Mouse (Mus musculus): ENCODE data around the gene Ralgapa2. TPM values are rescaled to one million over a fixed set of nuclear protein-coding genes. Genes with fewer than 3 reads are reported as not detected.
A peak's percentile ranks its signal among the peaks of the same experiment; 100 is the strongest.

Ralgapa2 gene
- total and polyA plus RNA-seq, 3 experiments, result 5.6 to 10.3 (median 8.9) TPM

GRCm38 (mm10) chr2:146387211-146387610 lies 124.9 kb downstream of the Ralgapa2 start:
- H3K79me2 ChIP-seq (replicated peaks; ENCODE audit: control insufficient read depth, extremely low read depth, insufficient read depth, poor library complexity, severe bottlenecking), result no peaks in the 10 kb centered on the region
- no peaks in the 10 kb centered on the region for H3K9me3 ChIP-seq (replicated peaks; ENCODE audit: low read length)
- no peak overlapping the region for H3K4me2 ChIP-seq (ENCODE audit: insufficient read depth, low read depth, poor library complexity, severe bottlenecking)
- in situ Hi-C loops (cut with MboI; ENCODE audit: low pct_ligation_motif_present, low pct_unique_long_range_greater_than_20kb, low sequenced_read_pairs), result loop anchor here (10.0 to 25.0 kb wide), 2 partner anchors 432 to 700 kb away; partner anchors contain the start of gene Rin2
- no peaks in the 10 kb centered on the region for H3K4me1 ChIP-seq (ENCODE audit: control insufficient read depth in 1 of 2, insufficient read depth in 2 of 2)
- DNase-seq (ENCODE audit: extremely low read depth), result no peak
- TF ChIP-seq NRF1 (IDR thresholded peaks at IDR 0.05; ENCODE audit: low read depth, low read length) (no peak), ZC3H11A (IDR thresholded peaks at IDR 0.05; ENCODE audit: low read depth, low read length) (no peak), ETS1 (conservative IDR thresholded peaks at IDR 0.05; ENCODE audit: low read depth, low read length) (no peak), EP300 (IDR thresholded peaks at IDR 0.05; ENCODE audit: low read length) (no peak), KAT2A (IDR thresholded peaks at IDR 0.05; ENCODE audit: insufficient replicate concordance, low read length) (no peak), MAFK (IDR thresholded peaks at IDR 0.05; ENCODE audit: insufficient replicate concordance, low read length) (no peak), ZMIZ1 (IDR thresholded peaks at IDR 0.05; ENCODE audit: low read depth, low read length) (no peak), MYC (IDR thresholded peaks at IDR 0.05; ENCODE audit: low read depth, low read length) (no peak)
- dilution Hi-C loops (cut with MboI; ENCODE audit: extremely low pct_ligation_motif_present, extremely low pct_unique_long_range_greater_than_20kb, low sequenced_read_pairs), result no loop called here
- H3K36me3 ChIP-seq (replicated peaks in 1 of 2; ENCODE audit: control insufficient read depth in 1 of 2, insufficient read depth in 1 of 2, low read length in 1 of 2), result peaks cover 0 to 61% of the 10 kb centered on the region in 2 experiments
- H3K27me3 ChIP-seq (replicated peaks), result no peaks in the 10 kb centered on the region
- no peak overlapping the region for H3K9ac ChIP-seq (ENCODE audit: insufficient read depth, low read depth)
- H3K27ac ChIP-seq (ENCODE audit: insufficient read depth, low read depth), result no peak overlapping the region
- no peak overlapping the region for H3K4me3 ChIP-seq (replicated peaks in 1 of 3; ENCODE audit: low read depth in 2 of 3, low read length in 2 of 3, poor library complexity in 1 of 3)

- Histone ChIP-seq H3K27me3 (replicated peaks) (no peaks in the 10 kb centered on the region), H3K79me2 (replicated peaks; ENCODE audit: control insufficient read depth, extremely low read depth, insufficient read depth, poor library complexity, severe bottlenecking) (no peaks in the 10 kb centered on the region), H3K9ac (ENCODE audit: insufficient read depth, low read depth) (no peak overlapping the region), H3K27ac (ENCODE audit: insufficient read depth, low read depth) (no peak overlapping the region), H3K4me2 (ENCODE audit: insufficient read depth, low read depth, poor library complexity, severe bottlenecking) (no peak overlapping the region), H3K9me3 (replicated peaks; ENCODE audit: low read length) (no peaks in the 10 kb centered on the region), H3K4me1 (ENCODE audit: control insufficient read depth in 1 of 2, insufficient read depth in 2 of 2) (no peaks in the 10 kb centered on the region), H3K36me3 (replicated peaks in 1 of 2; ENCODE audit: control insufficient read depth in 1 of 2, insufficient read depth in 1 of 2, low read length in 1 of 2) (peaks cover 0 to 50% of the 10 kb centered on the region in 2 experiments), H3K4me3 (replicated peaks in 1 of 3; ENCODE audit: low read depth in 2 of 3, low read length in 2 of 3, poor library complexity in 1 of 3) (no peak overlapping the region)
- peak; percentile 26 for DNase-seq (ENCODE audit: extremely low read depth)
- in situ Hi-C loops (cut with MboI; ENCODE audit: low pct_ligation_motif_present, low pct_unique_long_range_greater_than_20kb, low sequenced_read_pairs) (loop anchor here (10.0 to 25.0 kb wide), 2 partner anchors 430 to 697 kb away; partner anchors contain the start of gene Rin2), dilution Hi-C loops (cut with MboI; ENCODE audit: extremely low pct_ligation_motif_present, extremely low pct_unique_long_range_greater_than_20kb, low sequenced_read_pairs) (no loop called here)
- TF ChIP-seq ZNF384 (IDR thresholded peaks at IDR 0.05; ENCODE audit: low read depth, low read length) (no peak), BHLHE40 (IDR thresholded peaks at IDR 0.05; ENCODE audit: low read depth, low read length) (no peak), TCF12 (IDR thresholded peaks at IDR 0.05; ENCODE audit: low read depth, low read length) (no peak), EP300 (IDR thresholded peaks at IDR 0.05; ENCODE audit: low read length) (no peak), SIN3A (IDR thresholded peaks at IDR 0.05; ENCODE audit: low read length) (no peak), ZKSCAN1 (IDR thresholded peaks at IDR 0.05; ENCODE audit: borderline replicate concordance, low read depth, low read length) (no peak), ELF1 (IDR thresholded peaks at IDR 0.05; ENCODE audit: low read depth, low read length) (no peak), POLR2A (IDR thresholded peaks at IDR 0.05; ENCODE audit: low read depth, low read length) (no peak), SMC3 (IDR thresholded peaks at IDR 0.05; ENCODE audit: low read depth, low read length) (peak; percentile 67), POLR2AphosphoS2 (IDR thresholded peaks at IDR 0.05; ENCODE audit: low read depth, low read length) (no peak), PAX5 (IDR thresholded peaks at IDR 0.05; ENCODE audit: low read length) (no peak), ZMIZ1 (IDR thresholded peaks at IDR 0.05; ENCODE audit: low read depth, low read length) (no peak), NRF1 (IDR thresholded peaks at IDR 0.05; ENCODE audit: low read depth, low read length) (no peak), MAFK (IDR thresholded peaks at IDR 0.05; ENCODE audit: insufficient replicate concordance, low read length) (no peak), GABPA (IDR thresholded peaks at IDR 0.05; ENCODE audit: insufficient replicate concordance, low read depth, low read length) (no peak), JUND (conservative IDR thresholded peaks at IDR 0.05; ENCODE audit: low read depth, low read length) (no peak), CHD1 (IDR thresholded peaks at IDR 0.05; ENCODE audit: low read depth, low read length) (no peak), USF1 (IDR thresholded peaks at IDR 0.05; ENCODE audit: low read depth, low read length) (no peak), MYC (IDR thresholded peaks at IDR 0.05; ENCODE audit: low read depth, low read length) (no peak), CTCF (conservative IDR thresholded peaks at IDR 0.05 in 1 of 2, IDR thresholded peaks at IDR 0.05 in 1 of 2; ENCODE audit: low read depth in 2 of 2, low read length in 2 of 2) (peak in 1 of 2 experiments; percentile 65; a peak in 2 of 4 replicates), HCFC1 (IDR thresholded peaks at IDR 0.05; ENCODE audit: low read depth, low read length) (no peak), KAT2A (IDR thresholded peaks at IDR 0.05; ENCODE audit: insufficient replicate concordance, low read length) (no peak), TBP (conservative IDR thresholded peaks at IDR 0.05; ENCODE audit: low read depth, low read length) (no peak), MAZ (IDR thresholded peaks at IDR 0.05; ENCODE audit: low read depth, low read length) (no peak), ETS1 (conservative IDR thresholded peaks at IDR 0.05; ENCODE audit: low read depth, low read length) (no peak), MEF2A (IDR thresholded peaks at IDR 0.05; ENCODE audit: borderline replicate concordance, low read depth, low read length) (no peak), CHD2 (IDR thresholded peaks at IDR 0.05; ENCODE audit: low read length) (no peak), ZC3H11A (IDR thresholded peaks at IDR 0.05; ENCODE audit: low read depth, low read length) (peak; percentile 29; the same call in 1 of the 2 replicates), NELFE (IDR thresholded peaks at IDR 0.05; ENCODE audit: low read depth, low read length) (no peak), RAD21 (IDR thresholded peaks at IDR 0.05; ENCODE audit: low read depth, low read length) (peak; percentile 78), IRF4 (IDR thresholded peaks at IDR 0.05; ENCODE audit: low read depth, low read length) (no peak), JUN (IDR thresholded peaks at IDR 0.05; ENCODE audit: insufficient read depth, low read depth, low read length) (no peak)
Measured at GRCm38 (mm10) chr2:146384582-146384981, 127.6 kb downstream of the Ralgapa2 start.
